Mouse (Mus musculus): Measurements from ENCODE around the gene Tnfrsf26.

Tnfrsf26 gene

DNA sequence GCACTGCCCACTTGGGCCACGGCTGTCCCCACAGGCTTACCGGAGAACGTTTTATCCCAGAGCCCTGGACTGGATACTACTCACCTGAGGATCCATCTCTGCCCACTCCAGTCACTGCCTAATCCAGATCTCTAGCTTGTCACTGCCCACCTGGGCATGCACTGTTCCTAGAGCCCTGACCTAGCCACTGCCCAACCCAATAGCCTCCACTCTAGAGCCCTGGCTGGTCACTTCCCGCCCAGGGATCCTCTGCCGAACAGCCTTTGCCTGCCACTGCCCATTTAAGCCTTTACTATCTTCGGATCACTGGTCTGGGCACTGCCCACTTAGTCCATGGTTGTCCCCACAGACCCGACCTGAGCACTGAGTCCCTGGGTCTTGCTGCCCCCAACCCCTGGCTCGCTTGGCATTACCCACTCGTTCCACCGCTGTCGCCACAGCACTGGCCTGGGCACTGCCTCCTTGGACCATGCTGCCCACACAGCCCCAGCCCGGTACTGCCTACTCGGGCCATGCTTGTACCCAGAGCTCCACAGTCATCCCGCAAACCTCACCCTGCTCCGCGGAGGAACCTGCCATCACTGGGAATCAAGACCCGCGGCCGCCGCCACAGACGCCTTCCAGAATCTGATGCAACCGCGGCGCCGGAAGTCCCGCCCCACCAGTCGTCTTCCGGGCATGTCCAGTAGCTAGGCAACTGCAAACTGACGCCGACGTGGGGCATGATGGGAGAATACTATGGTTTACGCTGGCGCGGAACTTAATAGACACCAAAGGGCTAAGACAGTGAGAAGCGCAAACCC, 28.9 kb downstream of the Tnfrsf26 start, which contains the start of gene Cars:
Gene Cars, minus strand, starts transcription at position 663 of the 803 bp plus-strand sequence.
- DNase-seq (ENCODE audit: low spot score) = peak; percentile 97

DNA sequence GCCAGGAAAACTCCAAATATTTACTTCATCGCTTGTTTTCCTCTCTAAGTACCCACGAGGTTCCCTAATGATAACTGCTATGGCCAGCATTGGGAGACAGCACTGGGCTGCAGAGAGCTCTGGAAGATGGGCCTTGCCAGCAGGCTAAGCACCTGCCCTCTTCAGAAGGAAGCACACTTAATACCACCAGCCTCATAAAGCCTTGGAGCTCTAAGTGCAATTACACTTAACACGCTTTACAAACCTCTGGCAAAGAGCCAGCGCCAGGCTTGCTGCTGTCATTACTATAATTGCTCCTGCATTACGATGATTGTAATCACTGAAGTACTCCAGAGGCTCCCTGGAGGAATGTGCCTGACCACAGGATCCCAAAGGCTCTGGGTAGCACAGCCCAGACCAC, 33.7 kb downstream of the Tnfrsf26 start:
- no peak for DNase-seq (ENCODE audit: low spot score)

DNA sequence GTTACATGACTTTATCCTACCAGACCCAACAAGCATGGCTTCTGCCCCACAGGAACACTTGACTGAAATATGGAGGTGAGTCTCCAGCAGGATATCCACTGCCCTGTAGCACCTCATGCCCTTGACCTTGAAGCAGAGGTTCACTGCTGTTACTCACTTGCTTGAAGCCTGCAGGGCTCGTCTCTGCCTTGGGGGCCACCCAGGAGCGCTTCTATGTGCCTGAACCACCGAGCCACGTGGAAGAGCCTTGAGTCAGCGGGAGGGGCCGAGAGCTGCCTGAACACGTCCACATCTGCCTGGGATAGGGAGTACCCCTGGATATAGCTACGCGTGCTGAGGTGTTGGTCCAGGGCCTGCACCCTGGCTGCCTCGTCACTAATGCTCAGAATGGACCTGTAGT, 36.3 kb downstream of the Tnfrsf26 start:
- no peak for DNase-seq (ENCODE audit: low spot score)

DNA sequence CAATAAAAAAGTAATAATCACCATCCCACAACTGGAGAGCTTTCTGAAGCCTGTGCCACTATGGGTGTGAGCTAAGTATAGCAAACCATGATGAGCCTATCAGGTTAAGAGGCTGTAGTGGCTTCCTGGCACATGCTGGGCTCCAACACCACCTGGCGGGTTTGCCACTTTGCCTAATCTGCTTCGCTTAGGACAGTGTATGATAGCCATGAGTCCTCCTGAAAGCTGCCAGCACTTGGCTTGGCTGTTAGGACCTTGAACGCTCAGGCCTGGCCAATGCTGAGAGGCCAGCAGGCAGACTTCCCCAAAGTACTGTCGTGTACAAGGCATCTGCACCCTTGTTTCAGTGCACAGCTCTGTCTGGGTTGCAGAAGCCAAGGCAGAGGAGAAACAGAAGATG, 40.5 kb downstream of the Tnfrsf26 start:
- no peak for DNase-seq (ENCODE audit: low spot score)

DNA sequence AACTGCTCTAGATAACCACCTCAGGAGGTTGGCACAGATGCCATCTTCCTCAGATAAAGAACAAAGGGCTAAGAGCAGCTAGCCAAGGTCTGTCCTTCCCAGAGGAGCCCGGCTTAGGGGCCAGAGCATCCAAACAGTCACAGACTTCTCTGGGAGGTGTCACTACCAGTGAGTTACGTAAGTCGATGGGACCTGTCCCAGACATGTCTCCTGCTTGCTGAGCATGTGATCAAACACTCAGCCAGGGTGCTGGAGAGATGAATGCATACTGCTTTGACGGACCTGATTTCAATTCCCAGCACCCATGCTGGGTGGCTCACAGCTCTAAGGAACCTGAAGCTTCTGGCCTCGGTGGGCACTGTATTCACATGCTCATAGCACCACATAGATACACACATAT, 40.9 kb downstream of the Tnfrsf26 start:
- DNase-seq (ENCODE audit: low spot score) = no peak

DNA sequence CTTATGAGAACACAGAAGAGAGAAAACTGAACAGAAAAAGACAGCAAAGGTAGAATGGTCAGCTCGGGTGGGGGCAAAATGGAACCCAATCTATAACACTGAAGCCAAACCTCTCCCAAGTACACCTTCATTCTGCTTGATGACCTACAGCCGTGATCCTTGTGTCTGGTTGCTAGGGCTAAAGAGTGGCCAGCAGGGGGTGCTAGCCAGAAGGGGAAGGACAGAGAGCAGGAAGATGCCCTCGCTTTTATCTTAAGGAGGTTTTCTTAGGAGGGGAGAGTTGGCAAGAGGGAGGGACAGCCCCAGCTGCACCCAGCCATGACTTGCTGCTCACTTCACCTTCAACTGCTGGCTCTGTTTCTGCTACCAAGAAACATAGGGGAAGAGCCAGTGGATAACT, 44.6 kb downstream of the Tnfrsf26 start:
- DNase-seq (ENCODE audit: low spot score) = peak; percentile 30

DNA sequence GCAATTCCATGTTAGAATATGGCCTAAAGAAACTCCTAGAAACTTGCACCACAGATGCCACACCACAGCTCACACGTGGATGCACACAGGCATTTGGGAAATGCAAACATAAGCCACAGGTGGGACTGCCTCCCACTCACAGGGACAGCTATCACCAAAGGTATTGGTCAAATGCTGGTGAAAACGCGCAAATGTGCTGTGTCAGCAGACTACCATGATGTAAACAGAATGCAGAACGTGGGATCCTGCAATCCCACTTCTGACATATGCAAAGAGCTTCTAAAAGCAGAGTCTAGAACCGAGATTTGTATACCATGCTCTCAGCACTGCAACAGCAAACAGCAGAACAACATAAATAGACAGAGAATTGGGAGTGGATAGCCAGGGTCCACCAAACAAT, 45.5 kb downstream of the Tnfrsf26 start:
- DNase-seq (ENCODE audit: low spot score) = no peak

DNA sequence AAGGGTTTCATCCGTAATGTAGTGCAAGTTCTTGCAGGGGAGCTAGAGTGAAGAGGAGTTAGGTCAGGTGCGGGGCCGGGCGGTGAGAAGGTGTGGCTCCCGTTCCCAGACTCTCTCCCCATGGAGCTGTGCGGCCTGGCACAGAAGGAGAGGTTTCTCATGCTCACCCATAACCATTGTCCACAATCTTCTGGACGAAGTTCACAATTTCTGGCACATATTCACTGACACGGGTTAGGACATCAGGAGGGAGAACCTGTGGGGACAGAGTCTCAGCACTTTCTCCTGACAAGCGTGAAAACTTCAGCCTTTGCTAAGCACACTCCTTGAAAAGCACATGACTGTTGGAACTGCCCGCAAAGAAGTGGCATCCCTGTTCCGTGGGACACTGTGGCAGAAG, 52.8 kb downstream of the Tnfrsf26 start:
- DNase-seq (ENCODE audit: low spot score) = no peak

DNA sequence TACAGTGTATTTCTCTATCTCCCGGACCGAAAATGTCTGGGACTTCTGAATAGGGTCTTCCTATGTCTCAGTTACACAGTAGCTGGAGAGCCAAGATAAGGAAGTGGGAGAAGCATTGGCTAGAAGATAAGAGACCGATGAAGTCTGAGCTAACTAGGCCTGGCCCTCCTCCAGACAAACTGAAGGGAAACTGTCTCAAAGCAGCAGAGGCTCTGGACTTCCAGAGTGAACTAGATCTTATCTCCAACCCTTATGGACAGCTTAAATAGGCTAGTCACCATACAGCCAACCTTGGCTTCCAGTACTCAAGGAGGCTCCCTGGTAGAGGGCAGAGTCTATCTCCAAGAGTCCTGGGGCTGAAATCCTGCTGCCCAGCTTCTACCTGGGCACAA, 62.9 kb downstream of the Tnfrsf26 start:
- DNase-seq (ENCODE audit: low spot score) = no peak

DNA sequence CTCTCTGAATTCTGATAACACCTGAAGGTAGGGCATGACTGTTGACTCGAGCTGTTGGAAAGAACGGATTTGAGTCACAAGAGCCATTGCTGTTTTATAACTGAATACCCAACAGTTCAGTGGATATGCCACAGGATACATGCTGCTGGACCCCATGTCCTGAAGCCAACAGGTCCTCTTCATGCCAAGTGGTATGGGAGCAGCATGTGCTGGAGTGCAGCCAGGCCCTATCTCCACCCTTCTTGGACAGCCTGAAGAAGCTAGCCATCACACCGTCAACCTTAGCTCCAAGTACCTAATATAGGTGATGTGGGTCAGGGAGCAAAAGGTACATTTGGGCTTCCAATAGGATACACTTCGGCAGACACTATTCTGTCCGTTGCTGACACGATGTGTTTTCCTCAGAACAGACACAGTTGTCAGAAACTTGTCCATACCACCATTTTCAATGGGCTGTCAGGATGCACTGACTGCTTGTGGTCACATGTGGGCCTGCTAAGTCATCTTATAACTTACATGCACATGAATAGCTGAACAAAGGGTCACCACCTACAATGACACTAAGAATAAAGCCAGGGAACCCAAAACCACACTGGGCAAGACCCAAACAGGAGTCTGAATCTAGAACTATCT, 63.4 kb downstream of the Tnfrsf26 start:
- DNase-seq (ENCODE audit: low spot score) = no peak

DNA sequence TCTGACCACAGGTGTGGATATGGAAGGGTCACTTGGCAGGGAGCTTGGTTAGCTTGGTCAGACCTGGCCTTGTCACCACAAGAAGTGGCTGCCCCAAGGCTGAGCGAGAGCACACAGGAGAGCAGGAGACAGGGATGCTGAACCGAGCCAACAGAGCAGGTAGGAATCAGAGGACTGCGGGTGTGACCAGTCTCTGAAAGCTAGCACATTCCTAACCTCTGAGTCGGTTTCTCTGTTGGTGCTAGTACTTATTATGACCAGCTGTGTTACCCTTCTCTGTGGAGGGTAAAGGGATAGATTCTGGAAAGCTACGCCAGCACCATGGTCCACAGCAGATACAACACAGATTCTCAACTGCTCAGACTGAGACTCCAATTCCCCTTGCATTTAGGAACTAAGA, 64.7 kb downstream of the Tnfrsf26 start:
- DNase-seq (ENCODE audit: low spot score) = no peak
